Mouse (Mus musculus): ENCODE results near the gene Rd3l. TPM values are rescaled to one million over a fixed set of nuclear protein-coding genes. Genes with fewer than 3 reads are reported as not detected.
A peak's percentile ranks its signal among the peaks of the same experiment; 100 is the strongest.

Rd3l gene
- not detected in 2 replicates for polyA plus RNA-seq (2016; fragmentation: Nextera tagmentation; extraction: Ambion mirVana)

- H3K27ac ChIP-seq = no peak within 1 kb of the TSS
- H3K4me3 ChIP-seq = no peak within 1 kb of the TSS
- H3K9me3 ChIP-seq = no peaks in the 10 kb centered on the region
- peaks cover 8% of the 10 kb centered on the region; the same call in 1 of the 2 replicates for H3K4me1 ChIP-seq (replicated peaks)
- no peak for DNase-seq (ENCODE audit: low spot score)
- no peaks in the 10 kb centered on the region for H3K36me3 ChIP-seq
- H3K27me3 ChIP-seq (ENCODE audit: insufficient read depth, poor library complexity, severe bottlenecking) = no peaks in the 10 kb centered on the region
- 78% methylated on average over 6 of the region's 6 CpGs for WGBS
Measured at GRCm38 (mm10) chr12:111980887-111981367, at the start of gene Rd3l. Rd3l (minus strand) TSS chr12:111981317.

GRCm38 (mm10) chr12:112027408-112027807 lies 46.3 kb upstream of the Rd3l start:
- no peak overlapping the region for H3K27ac ChIP-seq
- H3K9me3 ChIP-seq = no peaks in the 10 kb centered on the region
- no peaks in the 10 kb centered on the region for H3K4me1 ChIP-seq (replicated peaks)
- no peaks in the 10 kb centered on the region for H3K27me3 ChIP-seq (ENCODE audit: insufficient read depth, poor library complexity, severe bottlenecking)
- WGBS = 85% methylated on average over 4 of the region's 4 CpGs
- no peak for DNase-seq (ENCODE audit: low spot score)
- no peaks in the 10 kb centered on the region for H3K36me3 ChIP-seq
- no peak overlapping the region for H3K4me3 ChIP-seq

- Histone ChIP-seq H3K9me3 (peaks cover 5% of the 10 kb centered on the region; the same call in 1 of the 2 replicates), H3K27ac (no peak overlapping the region), H3K36me3 (no peaks in the 10 kb centered on the region), H3K27me3 (ENCODE audit: insufficient read depth, poor library complexity, severe bottlenecking) (no peaks in the 10 kb centered on the region), H3K4me1 (replicated peaks) (no peaks in the 10 kb centered on the region), H3K4me3 (no peak overlapping the region)
- WGBS = 79% methylated on average over 14 of the region's 14 CpGs
- DNase-seq (ENCODE audit: low spot score) = no peak
Measured at GRCm38 (mm10) chr12:112025907-112026645, 45.0 kb upstream of the Rd3l start.

- Histone ChIP-seq H3K27me3 (ENCODE audit: insufficient read depth, poor library complexity, severe bottlenecking) (no peaks in the 10 kb centered on the region), H3K9me3 (peaks cover 7% of the 10 kb centered on the region; the same call in 1 of the 2 replicates), H3K4me3 (no peak overlapping the region), H3K36me3 (no peaks in the 10 kb centered on the region), H3K27ac (no peak overlapping the region), H3K4me1 (replicated peaks) (no peaks in the 10 kb centered on the region)
- 90% methylated on average over 13 of the region's 13 CpGs for WGBS
- no peak for DNase-seq (ENCODE audit: low spot score)
Measured at GRCm38 (mm10) chr12:112025457-112025856, 44.3 kb upstream of the Rd3l start.

GRCm38 (mm10) chr12:112024581-112025310 lies 43.6 kb upstream of the Rd3l start:
- H3K36me3 ChIP-seq = no peaks in the 10 kb centered on the region
- no peaks in the 10 kb centered on the region for H3K4me1 ChIP-seq (replicated peaks)
- 78% methylated on average over 17 of the region's 17 CpGs for WGBS

GRCm38 (mm10) chr12:112023306-112023705 lies 42.2 kb upstream of the Rd3l start:
- DNase-seq (ENCODE audit: low spot score) = no peak

More at GRCm38 (mm10) chr12:112024581-112025310, 43.6 kb upstream of the Rd3l start:
- Histone ChIP-seq H3K4me3 (no peak overlapping the region), H3K27ac (no peak overlapping the region), H3K27me3 (ENCODE audit: insufficient read depth, poor library complexity, severe bottlenecking) (no peaks in the 10 kb centered on the region), H3K9me3 (peaks cover 12% of the 10 kb centered on the region)
- DNase-seq (ENCODE audit: low spot score) = no peak

GRCm38 (mm10) chr12:112016346-112016745 lies 35.2 kb upstream of the Rd3l start:
- Histone ChIP-seq H3K27ac (no peak overlapping the region), H3K36me3 (no peaks in the 10 kb centered on the region), H3K9me3 (peaks cover 9% of the 10 kb centered on the region), H3K4me1 (replicated peaks) (peaks cover 19% of the 10 kb centered on the region), H3K27me3 (ENCODE audit: insufficient read depth, poor library complexity, severe bottlenecking) (no peaks in the 10 kb centered on the region), H3K4me3 (no peak overlapping the region)
- DNase-seq (ENCODE audit: low spot score) = no peak
- 73% methylated on average over 4 of the region's 4 CpGs for WGBS

More at GRCm38 (mm10) chr12:112023306-112023705, 42.2 kb upstream of the Rd3l start:
- Histone ChIP-seq H3K9me3 (peaks cover 13% of the 10 kb centered on the region), H3K36me3 (no peaks in the 10 kb centered on the region), H3K4me1 (replicated peaks) (no peaks in the 10 kb centered on the region), H3K4me3 (no peak overlapping the region), H3K27me3 (ENCODE audit: insufficient read depth, poor library complexity, severe bottlenecking) (no peaks in the 10 kb centered on the region), H3K27ac (no peak overlapping the region)
- 73% methylated on average over 2 of the region's 2 CpGs for WGBS

- DNase-seq (ENCODE audit: low spot score) = peak; percentile 69
- 15% methylated on average over 14 of the region's 14 CpGs for WGBS
Measured at GRCm38 (mm10) chr12:112013271-112013801, 32.2 kb upstream of the Rd3l start.

GRCm38 (mm10) chr12:112012511-112013270 lies 31.6 kb upstream of the Rd3l start:
- H3K4me3 ChIP-seq = peak overlapping the region; percentile 45
- no peaks in the 10 kb centered on the region for H3K36me3 ChIP-seq
- H3K9me3 ChIP-seq = no peaks in the 10 kb centered on the region
- peak overlapping the region; percentile 88 for H3K27ac ChIP-seq
- H3K4me1 ChIP-seq (replicated peaks) = peaks cover 21% of the 10 kb centered on the region
- H3K27me3 ChIP-seq (ENCODE audit: insufficient read depth, poor library complexity, severe bottlenecking) = no peaks in the 10 kb centered on the region
- DNase-seq (ENCODE audit: low spot score) = peak; percentile 81
- WGBS = 25% methylated on average over 12 of the region's 12 CpGs

More at GRCm38 (mm10) chr12:112013271-112013801, 32.2 kb upstream of the Rd3l start:
- peak overlapping the region; percentile 88 for H3K27ac ChIP-seq
- no peaks in the 10 kb centered on the region for H3K9me3 ChIP-seq
- no peaks in the 10 kb centered on the region for H3K27me3 ChIP-seq (ENCODE audit: insufficient read depth, poor library complexity, severe bottlenecking)
- H3K36me3 ChIP-seq = no peaks in the 10 kb centered on the region
- H3K4me3 ChIP-seq = peak overlapping the region; percentile 45
- peaks cover 21% of the 10 kb centered on the region for H3K4me1 ChIP-seq (replicated peaks)

GRCm38 (mm10) chr12:112001223-112001622 lies 20.1 kb upstream of the Rd3l start:
- DNase-seq (ENCODE audit: low spot score) = peak; percentile 69
- H3K36me3 ChIP-seq = no peaks in the 10 kb centered on the region
- no peaks in the 10 kb centered on the region for H3K4me1 ChIP-seq (replicated peaks)
- H3K4me3 ChIP-seq = no peak overlapping the region
- no peak overlapping the region for H3K27ac ChIP-seq
- WGBS = 24% methylated on average over 8 of the region's 8 CpGs
- H3K9me3 ChIP-seq = no peaks in the 10 kb centered on the region
- no peaks in the 10 kb centered on the region; the same call in 1 of the 2 replicates for H3K27me3 ChIP-seq (ENCODE audit: insufficient read depth, poor library complexity, severe bottlenecking)

GRCm38 (mm10) chr12:111999735-112000134 lies 18.6 kb upstream of the Rd3l start:
- Histone ChIP-seq H3K27me3 (ENCODE audit: insufficient read depth, poor library complexity, severe bottlenecking) (no peaks in the 10 kb centered on the region; the same call in 1 of the 2 replicates), H3K27ac (no peak overlapping the region), H3K36me3 (no peaks in the 10 kb centered on the region), H3K9me3 (no peaks in the 10 kb centered on the region), H3K4me3 (no peak overlapping the region), H3K4me1 (replicated peaks) (no peaks in the 10 kb centered on the region)
- no peak for DNase-seq (ENCODE audit: low spot score)
- 94% methylated on average over 7 of the region's 7 CpGs for WGBS

GRCm38 (mm10) chr12:111995161-111995560 lies 14.0 kb upstream of the Rd3l start:
- Histone ChIP-seq H3K27ac (no peak overlapping the region), H3K27me3 (ENCODE audit: insufficient read depth, poor library complexity, severe bottlenecking) (no peaks in the 10 kb centered on the region), H3K36me3 (no peaks in the 10 kb centered on the region), H3K4me1 (replicated peaks) (no peaks in the 10 kb centered on the region), H3K4me3 (no peak overlapping the region), H3K9me3 (no peaks in the 10 kb centered on the region)
- no peak for DNase-seq (ENCODE audit: low spot score)
- WGBS = 83% methylated on average over 2 of the region's 2 CpGs
